Mouse (Mus musculus): ENCODE results near the gene Vgll4. TPM values are rescaled to one million over a fixed set of nuclear protein-coding genes. Genes with fewer than 3 reads are reported as not detected.

Gene Vgll4
- polyA plus RNA-seq, 1 experiment, result 0.35 TPM

DNA sequence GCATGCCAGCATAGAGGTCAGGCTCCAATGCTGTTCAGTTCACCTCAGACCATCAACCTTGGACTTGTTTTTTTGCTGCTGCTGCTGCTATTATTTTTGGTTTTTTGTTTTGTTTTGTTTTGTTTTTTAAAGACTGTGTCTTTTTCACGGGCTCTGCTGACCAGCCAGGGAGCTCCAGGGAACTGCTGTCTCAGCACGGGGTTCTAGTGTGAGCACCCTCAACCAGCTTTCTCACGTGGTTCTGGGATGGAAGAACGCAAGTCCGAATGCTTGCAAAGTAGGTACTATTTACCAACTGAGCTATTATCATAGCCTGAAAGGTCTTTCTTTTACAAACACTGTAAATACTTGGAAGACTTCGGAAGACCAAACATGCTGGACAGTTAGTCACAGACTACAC lies 93.2 kb downstream of the Vgll4 start:
- TF ChIP-seq TAL1 (IDR thresholded peaks at IDR 0.05; ENCODE audit: low read length), result no peak
- TF ChIP-seq GATA1 (IDR thresholded peaks at IDR 0.05; ENCODE audit: low read length), result no peak
- H3K4me1 ChIP-seq (ENCODE audit: control insufficient read depth), result peaks cover 76% of the 10 kb centered on the region
- no peaks in the 10 kb centered on the region for H3K36me3 ChIP-seq (ENCODE audit: control insufficient read depth)

DNA sequence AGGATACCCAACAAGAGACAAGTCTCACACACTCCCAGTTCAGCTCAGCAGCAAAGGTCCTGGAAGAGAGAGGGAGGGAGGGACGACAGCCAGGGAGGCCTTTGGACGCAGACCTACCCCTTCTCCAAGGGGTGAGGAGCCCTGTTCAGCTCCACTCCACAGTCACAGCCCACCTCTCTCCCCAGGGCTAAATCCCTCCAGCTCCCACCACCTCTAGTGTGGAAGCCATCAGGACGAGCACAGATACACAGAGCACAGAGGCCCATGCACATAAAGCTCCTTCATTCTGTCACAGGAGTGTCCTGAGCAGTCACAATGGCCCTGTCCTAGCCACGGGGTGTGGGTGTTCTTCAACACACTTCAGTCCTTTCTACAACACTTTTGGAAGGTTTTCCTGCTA lies 93.8 kb downstream of the Vgll4 start:
- Histone ChIP-seq H3K4me1 (ENCODE audit: control insufficient read depth) (peaks cover 74% of the 10 kb centered on the region), H3K36me3 (ENCODE audit: control insufficient read depth) (peaks cover 3% of the 10 kb centered on the region; the same call in 1 of the 2 replicates), H3K4me3 (replicated peaks) (no peak overlapping the region), H3K9me3 (ENCODE audit: control insufficient read depth, low read length) (no peaks in the 10 kb centered on the region), H3K27me3 (ENCODE audit: control insufficient read depth) (no peaks in the 10 kb centered on the region)
- TF ChIP-seq GATA1 (IDR thresholded peaks at IDR 0.05; ENCODE audit: low read length), result no peak
- TF ChIP-seq TAL1 (IDR thresholded peaks at IDR 0.05; ENCODE audit: low read length), result no peak

More for the DNA sequence above, 93.2 kb downstream of the Vgll4 start:
- H3K9me3 ChIP-seq (ENCODE audit: control insufficient read depth, low read length), result no peaks in the 10 kb centered on the region
- no peaks in the 10 kb centered on the region for H3K27me3 ChIP-seq (ENCODE audit: control insufficient read depth)
- H3K4me3 ChIP-seq (replicated peaks), result no peak overlapping the region

DNA sequence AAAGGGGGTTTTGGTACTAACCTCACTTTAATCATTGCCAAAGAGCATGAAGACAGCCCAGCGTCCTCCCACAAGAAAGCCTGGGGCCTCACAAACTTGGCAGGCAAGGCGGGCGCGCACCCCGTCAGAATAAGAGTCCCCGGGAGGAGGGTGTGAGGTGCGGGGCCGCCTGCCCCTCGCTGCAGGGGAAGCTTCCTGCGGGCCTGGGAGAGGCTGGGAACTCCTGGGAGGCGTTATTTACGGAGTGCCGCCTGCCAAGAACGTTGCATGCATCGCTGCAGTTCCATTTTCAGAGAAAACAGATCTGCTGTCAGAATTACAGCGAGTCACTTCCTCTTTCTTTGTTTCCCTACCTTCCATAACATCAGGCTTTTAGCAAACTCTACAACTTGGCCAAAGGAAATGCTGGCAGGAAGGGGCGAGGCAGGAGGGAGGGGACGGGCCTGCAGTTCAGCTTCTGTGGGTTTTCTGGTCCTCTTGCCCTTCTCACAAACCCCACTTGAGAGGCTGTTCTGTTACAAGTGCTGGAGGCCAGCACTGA lies 94.7 kb downstream of the Vgll4 start:
- Histone ChIP-seq H3K9me3 (ENCODE audit: control insufficient read depth, low read length) (no peaks in the 10 kb centered on the region), H3K4me1 (ENCODE audit: control insufficient read depth) (peaks cover 69% of the 10 kb centered on the region), H3K36me3 (ENCODE audit: control insufficient read depth) (peaks cover 3% of the 10 kb centered on the region; the same call in 1 of the 2 replicates), H3K4me3 (replicated peaks) (peak overlapping the region; percentile 66), H3K27me3 (ENCODE audit: control insufficient read depth) (no peaks in the 10 kb centered on the region)
- TF ChIP-seq GATA1 (IDR thresholded peaks at IDR 0.05; ENCODE audit: low read length), result no peak
- TF ChIP-seq TAL1 (IDR thresholded peaks at IDR 0.05; ENCODE audit: low read length), result no peak

DNA sequence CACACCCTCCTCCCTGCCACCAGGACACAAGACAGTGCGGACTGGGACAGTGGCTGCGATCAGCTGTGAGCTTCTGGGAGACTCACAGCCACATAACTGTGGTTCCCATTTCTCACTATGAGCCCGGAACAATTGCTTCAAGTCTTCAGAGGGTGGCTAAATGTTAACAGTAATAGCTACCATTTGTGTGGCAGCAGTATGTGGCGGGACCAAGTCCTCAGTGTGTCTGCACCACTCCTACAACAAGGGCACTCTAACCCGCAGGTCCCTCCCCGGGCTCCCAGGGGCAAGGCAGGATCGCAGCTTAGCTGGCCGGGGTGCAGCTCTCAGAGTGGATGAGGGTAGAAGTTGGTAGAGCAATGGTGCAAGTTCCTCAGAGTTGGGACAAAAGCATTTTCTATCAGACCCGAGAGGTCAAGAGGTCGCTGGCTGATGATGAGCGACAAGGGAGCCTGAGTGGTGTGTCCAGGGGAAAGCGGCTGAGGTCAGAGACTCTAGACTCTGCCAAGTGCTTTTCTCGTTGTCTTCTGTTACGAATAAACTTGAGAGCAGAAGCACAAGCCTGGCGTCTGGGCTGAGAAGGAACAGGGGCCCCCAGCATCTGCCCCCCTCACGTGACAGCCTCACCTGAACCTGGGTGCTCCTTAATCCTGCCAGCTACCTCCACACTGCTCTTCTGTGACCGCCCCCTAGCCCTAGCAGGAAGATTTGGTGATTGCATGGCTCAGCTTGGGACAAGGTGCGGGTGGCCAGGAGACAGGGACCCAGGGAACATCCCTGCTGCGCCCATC lies 95.5 kb downstream of the Vgll4 start:
- Histone ChIP-seq H3K4me1 (ENCODE audit: control insufficient read depth) (peaks cover 63% of the 10 kb centered on the region), H3K9me3 (ENCODE audit: control insufficient read depth, low read length) (no peaks in the 10 kb centered on the region), H3K36me3 (ENCODE audit: control insufficient read depth) (peaks cover 3% of the 10 kb centered on the region; the same call in 1 of the 2 replicates), H3K27me3 (ENCODE audit: control insufficient read depth) (no peaks in the 10 kb centered on the region), H3K4me3 (replicated peaks) (peak overlapping the region; percentile 66)
- TF ChIP-seq GATA1 (IDR thresholded peaks at IDR 0.05; ENCODE audit: low read length) (no peak), TAL1 (IDR thresholded peaks at IDR 0.05; ENCODE audit: low read length) (no peak)

DNA sequence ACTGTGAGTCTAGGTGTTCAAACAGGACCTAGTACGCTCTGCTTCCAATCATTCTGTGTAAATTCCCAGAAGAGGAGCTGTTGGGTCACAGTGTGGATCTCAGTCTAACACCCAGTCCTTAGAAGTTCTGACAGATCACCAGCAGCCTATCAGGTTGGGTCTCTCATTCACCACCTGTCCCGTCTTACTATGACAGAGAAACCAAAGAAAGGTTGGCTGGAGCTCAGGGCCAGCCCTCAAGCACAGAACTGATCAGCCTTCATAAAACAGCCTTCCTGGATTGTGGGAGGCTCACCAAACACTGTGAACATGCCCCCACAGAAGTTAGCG lies 96.0 kb downstream of the Vgll4 start:
- Histone ChIP-seq H3K4me1 (ENCODE audit: control insufficient read depth) (peaks cover 59% of the 10 kb centered on the region), H3K36me3 (ENCODE audit: control insufficient read depth) (peaks cover 4% of the 10 kb centered on the region; the same call in 1 of the 2 replicates), H3K9me3 (ENCODE audit: control insufficient read depth, low read length) (no peaks in the 10 kb centered on the region), H3K4me3 (replicated peaks) (peak overlapping the region; percentile 66), H3K27me3 (ENCODE audit: control insufficient read depth) (no peaks in the 10 kb centered on the region)
- TF ChIP-seq TAL1 (IDR thresholded peaks at IDR 0.05; ENCODE audit: low read length) (no peak), GATA1 (IDR thresholded peaks at IDR 0.05; ENCODE audit: low read length) (no peak)

DNA sequence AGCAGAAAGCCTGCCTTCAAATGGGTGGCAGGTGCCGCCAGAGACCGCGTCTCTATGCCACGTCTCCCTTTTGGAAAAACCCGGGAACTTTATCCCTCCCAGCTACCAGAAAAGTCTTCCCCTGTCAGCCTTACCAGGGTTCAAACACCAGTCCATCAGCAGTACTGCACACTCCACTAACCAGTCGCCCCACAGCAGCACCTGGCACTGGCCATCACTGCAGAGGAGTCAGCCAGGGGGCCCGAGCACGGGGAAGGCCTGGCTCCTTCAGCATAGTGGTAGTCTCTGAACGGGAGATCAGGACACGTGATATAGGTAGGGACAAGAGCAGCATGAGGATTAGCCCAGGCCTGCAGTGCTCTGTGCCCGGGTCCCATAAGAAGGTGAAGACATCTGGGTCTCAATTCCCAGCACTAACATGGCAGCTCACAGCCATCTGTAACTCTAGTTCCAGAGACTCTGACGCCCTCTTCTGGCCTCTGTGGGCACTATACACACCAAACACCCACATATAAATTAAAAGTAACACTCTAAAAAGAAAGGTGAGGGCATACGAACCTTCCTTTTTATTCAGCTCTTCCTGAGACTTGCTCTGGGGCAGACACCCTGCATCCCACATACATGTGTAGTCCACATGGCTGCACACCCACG lies 98.7 kb downstream of the Vgll4 start:
- Histone ChIP-seq H3K36me3 (ENCODE audit: control insufficient read depth) (peaks cover 5% of the 10 kb centered on the region; the same call in 1 of the 2 replicates), H3K4me3 (replicated peaks) (no peak overlapping the region), H3K27me3 (ENCODE audit: control insufficient read depth) (no peaks in the 10 kb centered on the region), H3K4me1 (ENCODE audit: control insufficient read depth) (peaks cover 39% of the 10 kb centered on the region), H3K9me3 (ENCODE audit: control insufficient read depth, low read length) (no peaks in the 10 kb centered on the region)
- TF ChIP-seq TAL1 (IDR thresholded peaks at IDR 0.05; ENCODE audit: low read length), result no peak
- TF ChIP-seq GATA1 (IDR thresholded peaks at IDR 0.05; ENCODE audit: low read length), result no peak

DNA sequence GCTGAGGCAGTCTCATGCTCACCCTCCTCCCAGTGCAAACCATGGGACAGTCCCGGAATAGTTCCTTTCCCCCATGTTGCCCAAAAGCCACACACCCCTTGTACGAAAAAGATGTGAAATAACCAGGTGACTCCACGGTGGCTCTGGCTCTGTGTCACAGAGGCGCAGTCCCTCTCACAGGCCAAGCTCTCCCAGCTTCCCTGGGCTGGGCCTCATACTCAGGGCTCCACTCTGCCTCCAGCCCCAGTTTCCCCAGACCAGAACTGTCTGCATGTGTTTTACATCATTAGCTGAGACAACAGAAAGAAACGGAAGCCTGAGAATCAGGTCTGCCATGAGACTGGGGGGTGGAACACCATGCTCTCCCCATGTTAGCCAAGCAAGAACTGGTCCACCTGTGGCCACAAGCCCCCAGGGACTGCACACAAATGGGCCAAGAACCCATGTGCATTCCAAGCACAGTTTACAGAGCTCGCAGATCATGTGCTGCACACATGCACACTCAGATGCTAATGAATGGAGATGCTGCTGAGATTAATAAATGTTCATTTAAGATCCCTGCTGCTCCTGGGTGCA lies 100.2 kb downstream of the Vgll4 start:
- TF ChIP-seq GATA1 (IDR thresholded peaks at IDR 0.05; ENCODE audit: low read length), result no peak
- no peak for TF ChIP-seq TAL1 (IDR thresholded peaks at IDR 0.05; ENCODE audit: low read length)
- Histone ChIP-seq H3K4me3 (replicated peaks) (no peak overlapping the region), H3K36me3 (ENCODE audit: control insufficient read depth) (peaks cover 8% of the 10 kb centered on the region; the same call in 1 of the 2 replicates), H3K27me3 (ENCODE audit: control insufficient read depth) (no peaks in the 10 kb centered on the region), H3K9me3 (ENCODE audit: control insufficient read depth, low read length) (no peaks in the 10 kb centered on the region), H3K4me1 (ENCODE audit: control insufficient read depth) (peaks cover 24% of the 10 kb centered on the region)

DNA sequence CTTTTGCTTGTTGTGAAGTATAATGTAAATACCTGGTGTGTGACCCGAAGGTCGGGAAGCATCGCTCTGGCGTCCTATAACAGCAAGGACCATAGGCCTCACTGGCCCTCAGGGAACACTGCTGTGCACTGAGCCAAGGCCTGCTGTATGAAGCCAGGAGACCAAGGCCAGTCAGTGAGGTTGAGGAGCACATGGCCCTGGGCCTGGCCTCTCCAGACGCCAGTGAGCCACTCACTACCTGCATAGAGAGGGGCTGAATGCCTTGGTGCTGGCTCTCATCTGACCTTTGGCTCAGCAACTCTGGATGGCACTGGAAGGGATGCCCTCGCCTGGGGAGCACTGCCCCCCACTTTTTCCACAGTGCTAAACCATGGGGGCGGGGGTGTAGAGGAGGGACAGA lies 101.1 kb downstream of the Vgll4 start:
- no peaks in the 10 kb centered on the region for H3K27me3 ChIP-seq (ENCODE audit: control insufficient read depth)
- no peaks in the 10 kb centered on the region for H3K9me3 ChIP-seq (ENCODE audit: control insufficient read depth, low read length)
- H3K4me1 ChIP-seq (ENCODE audit: control insufficient read depth), result peaks cover 15% of the 10 kb centered on the region
- H3K36me3 ChIP-seq (ENCODE audit: control insufficient read depth), result peaks cover 15% of the 10 kb centered on the region
- TF ChIP-seq TAL1 (IDR thresholded peaks at IDR 0.05; ENCODE audit: low read length) (no peak), GATA1 (IDR thresholded peaks at IDR 0.05; ENCODE audit: low read length) (no peak)
- no peak overlapping the region for H3K4me3 ChIP-seq (replicated peaks)

DNA sequence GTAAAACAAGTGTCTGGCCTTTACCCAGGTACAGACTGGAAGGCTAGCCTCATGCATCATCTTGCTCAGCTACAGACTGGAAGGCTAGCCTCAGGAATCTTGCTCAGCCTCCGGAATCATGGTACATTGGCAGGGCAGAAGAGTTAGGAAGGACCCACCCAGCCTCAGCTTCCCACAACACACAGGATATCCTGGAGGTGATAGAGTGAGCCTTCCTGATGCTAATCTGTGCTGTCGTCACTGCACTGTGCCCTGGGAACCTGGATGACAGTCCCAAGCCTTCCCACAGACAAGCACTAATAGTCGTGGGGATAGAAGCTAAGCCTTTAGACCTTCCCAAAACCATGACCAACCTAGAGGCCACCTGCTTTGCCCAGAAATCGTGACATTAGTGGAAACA lies 103.2 kb downstream of the Vgll4 start:
- H3K27me3 ChIP-seq (ENCODE audit: control insufficient read depth), result no peaks in the 10 kb centered on the region
- H3K4me1 ChIP-seq (ENCODE audit: control insufficient read depth), result peaks cover 4% of the 10 kb centered on the region
- H3K4me3 ChIP-seq (replicated peaks), result no peak overlapping the region
- TF ChIP-seq TAL1 (IDR thresholded peaks at IDR 0.05; ENCODE audit: low read length) (no peak), GATA1 (IDR thresholded peaks at IDR 0.05; ENCODE audit: low read length) (no peak)
- no peaks in the 10 kb centered on the region for H3K9me3 ChIP-seq (ENCODE audit: control insufficient read depth, low read length)
- H3K36me3 ChIP-seq (ENCODE audit: control insufficient read depth), result peaks cover 34% of the 10 kb centered on the region

All from erythroblast, embryonic 14.5 days (primary cell).